Mouse (Mus musculus): ENCODE data around the gene Mettl26. TPM values are rescaled to one million over a fixed set of nuclear protein-coding genes. Genes with fewer than 3 reads are reported as not detected.

Gene Mettl26
- polyA plus RNA-seq, 1 experiment from 2014 or later: 45.7 TPM

- H3K9ac ChIP-seq: no peak overlapping the region
- H3K36me3 ChIP-seq (ENCODE audit: insufficient read depth): 0 out of 2 replicates have a peak, but pooled peaks cover 5% of the 10 kb centered on the region
- no peak for DNase-seq
- H3K27me3 ChIP-seq (ENCODE audit: insufficient read depth, low read length): no peaks in the 10 kb centered on the region
- no peak overlapping the region for H3K4me3 ChIP-seq (ENCODE audit: low read depth, low read length)
- H3K4me2 ChIP-seq: no peak overlapping the region
- H3K27ac ChIP-seq (ENCODE audit: low read depth): no peak overlapping the region
- H3K9me3 ChIP-seq (ENCODE audit: low read depth, low read length): no peaks in the 10 kb centered on the region
- no peak for ATAC-seq (ENCODE audit: insufficient read depth)
- no peaks in the 10 kb centered on the region for H3K4me1 ChIP-seq (ENCODE audit: insufficient read depth)
- WGBS: 40% methylated on average over 2 of the region's 2 CpGs
- TF ChIP-seq CTCF (IDR thresholded peaks at IDR 0.05; ENCODE audit: low read depth): no peak
Measured at GRCm38 (mm10) chr17:25895415-25895814, 20.5 kb downstream of the Mettl26 start.

- Histone ChIP-seq H3K27ac (ENCODE audit: low read depth) (no peak overlapping the region), H3K9ac (no peak overlapping the region), H3K4me2 (no peak overlapping the region), H3K27me3 (ENCODE audit: insufficient read depth, low read length) (no peaks in the 10 kb centered on the region), H3K4me1 (ENCODE audit: insufficient read depth) (no peaks in the 10 kb centered on the region), H3K36me3 (ENCODE audit: insufficient read depth) (peaks cover 8% of the 10 kb centered on the region; the same call in 1 of the 2 replicates), H3K4me3 (ENCODE audit: low read depth, low read length) (no peak overlapping the region), H3K9me3 (ENCODE audit: low read depth, low read length) (no peaks in the 10 kb centered on the region)
- no peak for ATAC-seq (ENCODE audit: insufficient read depth)
- DNase-seq: no peak
- 61% methylated on average over 12 of the region's 12 CpGs for WGBS
- no peak for TF ChIP-seq CTCF (IDR thresholded peaks at IDR 0.05; ENCODE audit: low read depth)
Measured at GRCm38 (mm10) chr17:25895891-25896290, 21.0 kb downstream of the Mettl26 start.

GRCm38 (mm10) chr17:25900193-25900592 is 25.3 kb downstream of the Mettl26 start:
- no peak overlapping the region for H3K9ac ChIP-seq
- H3K4me3 ChIP-seq (ENCODE audit: low read depth, low read length): no peak overlapping the region
- no peaks in the 10 kb centered on the region for H3K9me3 ChIP-seq (ENCODE audit: low read depth, low read length)
- no peak for ATAC-seq (ENCODE audit: insufficient read depth)
- no peaks in the 10 kb centered on the region for H3K4me1 ChIP-seq (ENCODE audit: insufficient read depth)
- no peak overlapping the region for H3K4me2 ChIP-seq
- H3K27me3 ChIP-seq (ENCODE audit: insufficient read depth, low read length): no peaks in the 10 kb centered on the region
- WGBS: 97% methylated on average over 1 of the region's 1 CpGs
- H3K36me3 ChIP-seq (ENCODE audit: insufficient read depth): peaks cover 11% of the 10 kb centered on the region
- TF ChIP-seq CTCF (IDR thresholded peaks at IDR 0.05; ENCODE audit: low read depth): no peak
- no peak overlapping the region for H3K27ac ChIP-seq (ENCODE audit: low read depth)
- DNase-seq: no peak

GRCm38 (mm10) chr17:25903061-25903460 is 28.2 kb downstream of the Mettl26 start:
- no peak overlapping the region for H3K4me3 ChIP-seq (ENCODE audit: low read depth, low read length)
- H3K9me3 ChIP-seq (ENCODE audit: low read depth, low read length): no peaks in the 10 kb centered on the region
- no peak for DNase-seq
- no peak overlapping the region for H3K27ac ChIP-seq (ENCODE audit: low read depth)
- no peak overlapping the region for H3K4me2 ChIP-seq
- peaks cover 11% of the 10 kb centered on the region for H3K36me3 ChIP-seq (ENCODE audit: insufficient read depth)
- no peak overlapping the region for H3K9ac ChIP-seq
- ATAC-seq (ENCODE audit: insufficient read depth): no peak
- H3K27me3 ChIP-seq (ENCODE audit: insufficient read depth, low read length): no peaks in the 10 kb centered on the region
- TF ChIP-seq CTCF (IDR thresholded peaks at IDR 0.05; ENCODE audit: low read depth): no peak
- WGBS: 87% methylated on average over 3 of the region's 3 CpGs
- no peaks in the 10 kb centered on the region for H3K4me1 ChIP-seq (ENCODE audit: insufficient read depth)

- no peak for DNase-seq
- WGBS: 81% methylated on average over 2 of the region's 2 CpGs
- Histone ChIP-seq H3K27ac (ENCODE audit: low read depth) (no peak overlapping the region), H3K4me1 (ENCODE audit: insufficient read depth) (no peaks in the 10 kb centered on the region), H3K36me3 (ENCODE audit: insufficient read depth) (no peaks in the 10 kb centered on the region), H3K4me3 (ENCODE audit: low read depth, low read length) (no peak overlapping the region), H3K4me2 (no peak overlapping the region), H3K9ac (no peak overlapping the region), H3K9me3 (ENCODE audit: low read depth, low read length) (no peaks in the 10 kb centered on the region), H3K27me3 (ENCODE audit: insufficient read depth, low read length) (no peaks in the 10 kb centered on the region)
- TF ChIP-seq CTCF (IDR thresholded peaks at IDR 0.05; ENCODE audit: low read depth): no peak
- no peak for ATAC-seq (ENCODE audit: insufficient read depth)
Measured at GRCm38 (mm10) chr17:25907640-25908039, 32.8 kb downstream of the Mettl26 start.

- Histone ChIP-seq H3K36me3 (ENCODE audit: insufficient read depth) (0 out of 2 replicates have a peak, but pooled peaks cover 1% of the 10 kb centered on the region), H3K27ac (ENCODE audit: low read depth) (no peak overlapping the region), H3K9me3 (ENCODE audit: low read depth, low read length) (no peaks in the 10 kb centered on the region), H3K4me3 (ENCODE audit: low read depth, low read length) (no peak overlapping the region), H3K4me2 (no peak overlapping the region), H3K27me3 (ENCODE audit: insufficient read depth, low read length) (no peaks in the 10 kb centered on the region), H3K4me1 (ENCODE audit: insufficient read depth) (no peaks in the 10 kb centered on the region; the same call in 1 of the 2 replicates), H3K9ac (no peak overlapping the region)
- no peak for DNase-seq
- 84% methylated on average over 4 of the region's 4 CpGs for WGBS
- ATAC-seq (ENCODE audit: insufficient read depth): no peak
- no peak for TF ChIP-seq CTCF (IDR thresholded peaks at IDR 0.05; ENCODE audit: low read depth)
Measured at GRCm38 (mm10) chr17:25911816-25912215, 36.9 kb downstream of the Mettl26 start.

GRCm38 (mm10) chr17:25913186-25913876 is 38.5 kb downstream of the Mettl26 start:
- Histone ChIP-seq H3K9me3 (ENCODE audit: low read depth, low read length) (no peaks in the 10 kb centered on the region), H3K9ac (no peak overlapping the region), H3K4me2 (no peak overlapping the region), H3K4me1 (ENCODE audit: insufficient read depth) (peaks cover 5% of the 10 kb centered on the region; the same call in 1 of the 2 replicates), H3K27me3 (ENCODE audit: insufficient read depth, low read length) (no peaks in the 10 kb centered on the region), H3K4me3 (ENCODE audit: low read depth, low read length) (no peak overlapping the region), H3K36me3 (ENCODE audit: insufficient read depth) (0 out of 2 replicates have a peak, but pooled peaks cover 4% of the 10 kb centered on the region), H3K27ac (ENCODE audit: low read depth) (no peak overlapping the region)
- ATAC-seq (ENCODE audit: insufficient read depth) (no peak), DNase-seq (no peak)
- 78% methylated on average over 14 of the region's 14 CpGs for WGBS
- TF ChIP-seq CTCF (IDR thresholded peaks at IDR 0.05; ENCODE audit: low read depth): no peak
